ENCODE assay signal across 21 mouse cellular contexts in the genomic region with DNA sequence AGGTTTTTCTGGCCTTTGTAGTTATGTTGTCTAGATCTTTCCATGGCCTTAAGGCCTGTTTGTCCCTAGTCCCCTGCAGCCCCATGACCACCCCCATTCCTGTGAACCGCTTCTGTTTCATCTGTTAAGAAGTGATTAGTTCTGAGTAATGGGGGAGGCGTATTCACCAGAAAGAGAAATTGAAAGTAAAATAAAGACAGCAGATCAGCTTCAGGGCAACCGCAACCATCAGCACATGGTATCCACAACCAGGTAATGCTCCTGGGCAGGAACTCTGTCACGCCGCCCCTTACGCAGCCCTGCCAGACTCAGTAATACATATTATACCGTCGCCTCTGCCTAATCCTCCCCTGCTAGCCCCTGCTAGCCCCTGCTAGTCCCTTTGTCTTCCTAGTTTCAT. TPM values are rescaled to one million over a fixed set of nuclear protein-coding genes. Genes with fewer than 3 reads are reported as not detected.
DNase-seq lines count a peak whose midpoint lies in the region; ATAC-seq and TF ChIP-seq lines count a peak whose summit lies in the region.
"Had no signal": no experiment of that assay in that cellular context is flagged by ENCODE, and none has a peak within 500 bp of the region (broad histone marks: within the 10 kb centered on the region; RNA-seq: fewer than 3 reads in every experiment).

No protein-coding gene starts in this region.

- H3K27me3 ChIP-seq in splenic B cell, adult 2 months (ENCODE audit: control insufficient read depth, insufficient read depth, low read length, poor library complexity, severe bottlenecking): no peaks in the 10 kb centered on the region
- no peaks in the 10 kb centered on the region for H3K27me3 ChIP-seq in intestine, postnatal 0 days (replicated peaks; ENCODE audit: control insufficient read depth, insufficient read depth, low read length)
- H3K27me3 ChIP-seq in intestine, embryonic 15.5 days (replicated peaks): no peaks in the 10 kb centered on the region
- H3K27me3 ChIP-seq: heart, embryonic 15.5 days; midbrain, embryonic 12.5 days had no signal

- no peak for TF ChIP-seq CTCF in intestine, postnatal 0 days (IDR thresholded peaks at IDR 0.05; ENCODE audit: low read depth)

- H3K9me3 ChIP-seq in intestine, postnatal 0 days (ENCODE audit: control insufficient read depth): no peaks in the 10 kb centered on the region
- H3K9me3 ChIP-seq in intestine, embryonic 15.5 days: no peaks in the 10 kb centered on the region
- H3K9me3 ChIP-seq: heart, embryonic 15.5 days; hindbrain, embryonic 10.5 days; limb, embryonic 10.5 days; midbrain, embryonic 12.5 days had no signal

- H3K36me3 ChIP-seq in splenic B cell, adult 2 months (ENCODE audit: control insufficient read depth, insufficient read depth, low read length, poor library complexity, severe bottlenecking): no peaks in the 10 kb centered on the region
- H3K36me3 ChIP-seq in intestine, postnatal 0 days (ENCODE audit: control insufficient read depth, insufficient read depth): no peaks in the 10 kb centered on the region
- H3K36me3 ChIP-seq in intestine, embryonic 15.5 days: no peaks in the 10 kb centered on the region
- H3K36me3 ChIP-seq: heart, embryonic 15.5 days; midbrain, embryonic 12.5 days had no signal

- WGBS in intestine, postnatal 0 days: 77% methylated on average over 8 of the region's 8 CpGs
- 95% methylated on average over 8 of the region's 8 CpGs for WGBS in intestine, embryonic 15.5 days

- no peak overlapping the region for H3K27ac ChIP-seq in intestine, postnatal 0 days (ENCODE audit: low read depth, low read length)
- no peak overlapping the region for H3K27ac ChIP-seq in intestine, embryonic 15.5 days
- H3K27ac ChIP-seq: heart, embryonic 15.5 days; hindbrain, embryonic 10.5 days; layer of hippocampus, adult 2 months; limb, embryonic 10.5 days; midbrain, embryonic 12.5 days had no signal

- ATAC-seq in intestine, postnatal 0 days: no peak
- no peak for ATAC-seq in intestine, embryonic 15.5 days
- ATAC-seq: forebrain, postnatal 0 days had no signal

- no peak overlapping the region; the same call in 1 of the 2 replicates for H3K4me2 ChIP-seq in intestine, postnatal 0 days (replicated peaks; ENCODE audit: low read depth)
- H3K4me2 ChIP-seq in intestine, embryonic 15.5 days (replicated peaks): no peak overlapping the region
- H3K4me2 ChIP-seq: heart, embryonic 15.5 days; midbrain, embryonic 12.5 days had no signal

- H3K4me1 ChIP-seq in intestine, postnatal 0 days (replicated peaks; ENCODE audit: control insufficient read depth, insufficient read depth, low read length): 0 out of 2 replicates have a peak, but pooled peaks cover 5% of the 10 kb centered on the region
- peaks cover 7% of the 10 kb centered on the region for H3K4me1 ChIP-seq in intestine, embryonic 15.5 days (replicated peaks)

- H3K9ac ChIP-seq in intestine, postnatal 0 days (ENCODE audit: low read depth, low read length): no peak overlapping the region
- no peak overlapping the region for H3K9ac ChIP-seq in intestine, embryonic 15.5 days
- H3K9ac ChIP-seq: forebrain, postnatal 0 days; heart, embryonic 15.5 days; midbrain, embryonic 12.5 days had no signal

- no peak overlapping the region for H3K4me3 ChIP-seq in intestine, postnatal 0 days (ENCODE audit: low read depth, low read length)
- no peak overlapping the region for H3K4me3 ChIP-seq in intestine, embryonic 15.5 days (replicated peaks)
- H3K4me3 ChIP-seq: heart, embryonic 15.5 days; hindbrain, embryonic 10.5 days; layer of hippocampus, adult 2 months; limb, embryonic 10.5 days; midbrain, embryonic 12.5 days had no signal

- DNase-seq in CD4-positive helper T cell, adult 2 months (ENCODE audit: low read depth, low spot score): peak; percentile 85
- DNase-seq in CD8-positive naive resting alpha-beta T cell, adult 2 months (ENCODE audit: low read depth in 2 of 2, low spot score in 2 of 2): peak; percentile 20 to 49
- peak; percentile 87 for DNase-seq in induced T-regulatory cell, adult 2 months (ENCODE audit: low read depth)
- DNase-seq in splenic B cell, adult 2 months (ENCODE audit: low read depth, low spot score): peak; percentile 43
- DNase-seq in urinary bladder, postnatal 36 days (ENCODE audit: low spot score in 2 of 2): no peak
- DNase-seq: cerebellum, adult 18-20 months; cerebellum, postnatal 14 days; forebrain, postnatal 0 days; gastrocnemius, postnatal 25 days; kidney, adult 8-10 months; kidney, postnatal 25 days; lung, adult 2 months had no signal

RNA-seq across cellular contexts. Expression of a gene that starts 2.5 kb away (rescaled TPM):
- 6.9 and 7.8 TPM in 2 replicates for polyA plus RNA-seq in intestine, postnatal 0 days (2015; fragmentation: Nextera tagmentation; extraction: Ambion mirVana)
- 14.9 and 15.7 TPM in 2 replicates for polyA plus RNA-seq in intestine, embryonic 15.5 days (2015; fragmentation: Nextera tagmentation; extraction: Ambion mirVana)

RNA-seq across cellular contexts. Expression of a gene that starts 15.5 kb away (rescaled TPM):
- 5.8 and 6.5 TPM in 2 replicates for polyA plus RNA-seq in intestine, postnatal 0 days (2015; fragmentation: Nextera tagmentation; extraction: Ambion mirVana)
- 1.6 and 1.8 TPM in 2 replicates for polyA plus RNA-seq in intestine, embryonic 15.5 days (2015; fragmentation: Nextera tagmentation; extraction: Ambion mirVana)
- polyA plus RNA-seq: embryonic facial prominence, embryonic 11.5 days had no signal

RNA-seq across cellular contexts. Expression of a gene that starts 45.1 kb away (rescaled TPM):
- polyA plus RNA-seq in intestine, postnatal 0 days (2015; fragmentation: Nextera tagmentation; extraction: Ambion mirVana): 75.8 and 118 TPM in 2 replicates
- polyA plus RNA-seq in intestine, embryonic 15.5 days (2015; fragmentation: Nextera tagmentation; extraction: Ambion mirVana): 1,145 and 3,143 TPM in 2 replicates
- polyA plus RNA-seq: embryonic facial prominence, embryonic 11.5 days; forebrain, embryonic 11.5 days; forebrain, postnatal 0 days; hindbrain, embryonic 10.5 days; limb, embryonic 10.5 days; midbrain, embryonic 12.5 days had no signal

Comparison
In these comparisons a context has a peak if more than half of its experiments do, and no peak if none do; other contexts are left out.
1. DNase-seq: peak in CD4-positive helper T cell, adult 2 months (single experiment), CD8-positive naive resting alpha-beta T cell, adult 2 months (2 of 2), induced T-regulatory cell, adult 2 months (single experiment) and splenic B cell, adult 2 months (single experiment); none in urinary bladder, postnatal 36 days (0 of 2).